Comparison of ENCODE assay signal across 9 mouse cellular contexts in genomic region chr2:135873146-135873545, GRCm38 (mm10).
"Had no signal": no experiment of that assay in that cellular context is flagged by ENCODE, and none has a peak within 500 bp of the region (broad histone marks: within the 10 kb centered on the region; RNA-seq: fewer than 3 reads in every experiment).

No protein-coding gene starts in this region.

- DNase-seq: lung, adult 18-20 months; lung, postnatal 14 days; lung, postnatal 36 days; right cerebral cortex, postnatal 25 days; right cerebral cortex, postnatal 4 days; spleen, adult 18-20 months; thymus, adult 18-20 months; thymus, postnatal 14 days; thymus, postnatal 36 days had no signal
